Mouse (Mus musculus) kidney, postnatal 0 days (tissue): ENCODE results near the gene Gm815. TPM values are rescaled to one million over a fixed set of nuclear protein-coding genes. Genes with fewer than 3 reads are reported as not detected.

Experiments used
- ATAC-seq: fragments of 200-750 bp; cut with Nextera tagmentation; replicated peaks from 2 replicates; pipeline ENCODE4 v1.8.0; 2017; ENCODE audit warnings: low read depth, moderate number of reproducible peaks, moderate TSS enrichment, moderate library complexity; ENCODE audit not compliant: low FRiP score
- DNase-seq: peaks from one replicate; pipeline ENCODE4 v3.0.0-alpha.2; 2016; ENCODE audit warnings: low spot score
- H3K27ac ChIP-seq: fragments of 300-500 bp; sonication (generic); 2 replicates; pipeline ENCODE4 v1.5.1; 2014; ENCODE audit warnings: mild to moderate bottlenecking
- H3K27me3 ChIP-seq: fragments of 300-500 bp; sonication (generic); 2 replicates; pipeline ENCODE4 v1.6.1; 2014; ENCODE audit warnings: low read length, mixed read lengths; ENCODE audit not compliant: insufficient read depth
- H3K36me3 ChIP-seq: fragments of 300-500 bp; sonication (generic); 2 replicates; pipeline ENCODE4 v1.6.1; 2014; ENCODE audit warnings: low read length, mixed read lengths; ENCODE audit not compliant: insufficient read depth
- H3K4me1 ChIP-seq: fragments of 300-500 bp; sonication (generic); replicated peaks from 2 replicates; pipeline ENCODE4 v1.6.1; 2014; ENCODE audit warnings: antibody characterized with exemption, low read length, mixed read lengths; ENCODE audit not compliant: insufficient read depth
- H3K4me2 ChIP-seq: fragments of 300-500 bp; sonication (generic); 2 replicates; pipeline ENCODE4 v1.6.1; 2014; ENCODE audit warnings: mild to moderate bottlenecking, low read length, moderate library complexity, mixed read lengths
- H3K4me3 ChIP-seq: fragments of 300-500 bp; sonication (generic); replicated peaks from 2 replicates; pipeline ENCODE4 v1.5.1; 2014; ENCODE audit warnings: low read depth, low read length
- H3K9ac ChIP-seq: fragments of 300-500 bp; sonication (generic); 2 replicates; pipeline ENCODE4 v1.6.1; 2014; ENCODE audit warnings: low read depth, low read length
- H3K9me3 ChIP-seq: fragments of 300-500 bp; sonication (generic); replicated peaks from 2 replicates; pipeline ENCODE4 v1.6.1; 2016; ENCODE audit warnings: low read length, inconsistent platforms, mixed read lengths
- CTCF ChIP-seq: IDR thresholded peaks from 2 replicates; pipeline ENCODE4 v1.5.1; 2016; ENCODE audit warnings: antibody characterized with exemption, low read depth, mild to moderate bottlenecking, moderate library complexity
- WGBS: fragments of 180-500 bp; shearing (Covaris S2); extraction: QIAGEN DNeasy Blood & Tissue Kit; methylation state at CpG from one replicate; pipeline ENCODE4 v1.1.7; 2014; 5-methylcytosine and 5-hydroxymethylcytosine counted together
- polyA plus RNA-seq: library from polyadenylated mRNA; unstranded; fragments of >200 nt; fragmentation: Nextera tagmentation; extraction: Ambion mirVana; gene quantifications from 2 replicates; pipeline ENCODE4 v1.2.1, GENCODE M21; 2015

The Gm815 gene
- polyA plus RNA-seq, 1 experiment from 2014 or later, result 0.29 TPM

DNA sequence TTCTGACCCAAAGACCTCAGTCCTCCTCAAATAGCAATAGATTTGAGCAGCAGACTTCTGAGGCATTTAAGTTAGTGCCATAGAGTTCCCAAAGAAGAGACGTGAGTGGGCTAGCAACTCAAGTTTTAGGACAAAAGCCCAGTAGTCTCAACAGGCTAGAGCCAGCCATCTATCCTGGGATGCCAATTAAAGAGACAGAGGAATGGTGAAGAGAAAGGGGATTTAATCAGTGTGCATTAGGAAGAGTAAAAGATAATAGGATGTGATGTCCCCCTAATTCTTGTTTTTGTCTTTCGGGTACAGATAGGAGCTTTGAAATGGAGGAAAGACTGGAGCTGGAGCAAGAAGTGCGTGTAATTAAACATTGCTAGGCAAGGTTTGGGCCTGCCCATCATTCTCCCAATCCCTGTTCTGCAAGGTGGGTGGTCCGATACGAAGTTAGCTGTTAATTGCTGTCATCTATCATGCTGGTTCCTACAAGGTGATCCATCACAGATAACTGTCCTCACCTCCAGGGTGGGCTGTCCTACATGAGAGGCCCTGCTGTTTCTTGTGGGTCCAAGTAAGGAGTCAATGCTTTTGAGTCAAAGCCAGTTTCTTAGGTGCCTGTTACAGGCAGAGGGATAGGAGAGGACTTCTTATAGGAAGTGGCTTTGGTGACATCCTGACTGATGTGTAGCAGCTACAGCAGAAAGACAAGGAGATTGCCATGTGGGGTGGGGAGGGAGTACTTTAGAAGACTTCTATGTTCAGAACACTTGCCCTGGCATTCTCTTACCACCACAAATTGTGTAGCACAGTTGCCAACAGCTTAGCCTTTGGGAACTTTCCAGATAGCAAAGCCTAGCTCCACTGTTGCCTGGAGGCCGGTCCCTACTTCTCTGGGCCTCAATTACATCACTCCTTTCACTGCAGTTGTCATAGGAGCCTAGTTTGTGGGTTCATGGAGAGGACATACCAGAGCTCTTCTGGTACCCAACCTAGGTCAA is 44.9 kb downstream of the Gm815 start:
- Histone ChIP-seq H3K36me3 (no peaks in the 10 kb centered on the region), H3K27ac (no peak overlapping the region), H3K9ac (no peak overlapping the region), H3K4me1 (no peaks in the 10 kb centered on the region), H3K9me3 (no peaks in the 10 kb centered on the region), H3K27me3 (no peaks in the 10 kb centered on the region), H3K4me2 (no peak overlapping the region), H3K4me3 (no peak overlapping the region)
- DNase-seq, result no peak
- ATAC-seq, result no peak
- WGBS, result 54% methylated on average over 6 of the region's 6 CpGs
- no peak for TF ChIP-seq CTCF

DNA sequence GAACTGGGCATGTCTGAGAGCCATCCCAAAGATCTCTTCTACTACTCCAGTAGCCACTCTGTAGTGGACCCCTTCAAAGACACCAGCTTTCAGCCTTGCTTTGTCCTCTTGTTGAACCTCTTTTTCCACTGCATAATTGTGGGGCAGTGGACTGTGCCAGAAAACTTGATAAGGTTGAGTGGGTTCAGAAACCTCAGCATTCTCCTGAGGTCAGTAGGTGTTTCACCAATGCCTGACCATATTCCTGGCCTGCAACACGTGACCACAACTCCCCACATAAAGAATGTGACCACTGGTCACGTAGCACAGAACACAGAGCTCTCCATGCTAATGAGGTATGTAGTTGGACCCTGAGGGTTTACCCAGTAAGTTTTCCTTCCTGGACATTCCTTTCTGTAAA is 48.5 kb downstream of the Gm815 start:
- H3K4me1 ChIP-seq, result no peaks in the 10 kb centered on the region
- no peaks in the 10 kb centered on the region for H3K36me3 ChIP-seq
- no peak overlapping the region for H3K4me3 ChIP-seq
- TF ChIP-seq CTCF, result no peak
- peak overlapping the region; percentile 79 for H3K27ac ChIP-seq
- H3K9ac ChIP-seq, result no peak overlapping the region
- 26% methylated on average over 2 of the region's 2 CpGs for WGBS
- DNase-seq (peak; percentile 73), ATAC-seq (peak; percentile 97)
- H3K4me2 ChIP-seq, result no peak overlapping the region
- H3K9me3 ChIP-seq, result no peaks in the 10 kb centered on the region
- no peaks in the 10 kb centered on the region for H3K27me3 ChIP-seq
